Mouse (Mus musculus) cortical plate, adult 2 months (tissue): ENCODE measurements at regions not wholly inside any gene's neighbourhood (a gene's known extent, or its start where the extent isn't known, plus 50 kb on each side); places are given as distances from the start of the nearest gene placed in this dataset.

ENCODE experiments used
- CTCF ChIP-seq: fragments of 200-500 bp; IDR thresholded peaks from 2 replicates; pipeline ENCODE4 v1.5.1; 2011; ENCODE audit warnings: mild to moderate bottlenecking, control low read depth, low read length; ENCODE audit not compliant: insufficient read depth; ENCODE audit errors: extremely low read depth
- POLR2A ChIP-seq: fragments of 200-500 bp; IDR thresholded peaks from 2 replicates; pipeline ENCODE4 v1.6.1; 2011; ENCODE audit warnings: mild to moderate bottlenecking, low read length, control low read depth; ENCODE audit not compliant: insufficient read depth; ENCODE audit errors: extremely low read depth

DNA sequence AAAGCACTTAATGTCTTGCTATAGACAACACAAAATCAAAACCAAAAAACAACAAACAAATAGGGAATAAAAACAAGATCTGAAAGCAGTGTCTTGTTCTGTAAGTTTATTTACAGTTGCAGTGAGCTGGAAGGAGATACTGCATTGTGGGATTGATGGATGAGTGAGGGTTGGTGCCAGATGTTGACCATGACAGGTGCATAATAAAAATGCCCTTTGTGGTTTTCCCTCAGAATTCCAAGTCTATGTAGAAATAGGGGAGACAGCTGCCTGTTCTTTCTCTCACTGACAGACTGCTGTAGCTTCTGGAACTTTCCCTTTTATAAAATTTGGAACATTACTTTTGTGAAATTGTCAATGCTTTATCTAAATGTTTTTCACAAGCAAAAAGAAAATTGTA lies 73.9 kb upstream of the Pam start:
- TF ChIP-seq POLR2A = no peak
- no peak for TF ChIP-seq CTCF
